Mouse (Mus musculus): ENCODE measurements around the gene Syt15. TPM values are rescaled to one million over a fixed set of nuclear protein-coding genes. Genes with fewer than 3 reads are reported as not detected.

Syt15 gene
- polyA plus RNA-seq, 1 experiment from 2014 or later, result 1.2 TPM

DNA sequence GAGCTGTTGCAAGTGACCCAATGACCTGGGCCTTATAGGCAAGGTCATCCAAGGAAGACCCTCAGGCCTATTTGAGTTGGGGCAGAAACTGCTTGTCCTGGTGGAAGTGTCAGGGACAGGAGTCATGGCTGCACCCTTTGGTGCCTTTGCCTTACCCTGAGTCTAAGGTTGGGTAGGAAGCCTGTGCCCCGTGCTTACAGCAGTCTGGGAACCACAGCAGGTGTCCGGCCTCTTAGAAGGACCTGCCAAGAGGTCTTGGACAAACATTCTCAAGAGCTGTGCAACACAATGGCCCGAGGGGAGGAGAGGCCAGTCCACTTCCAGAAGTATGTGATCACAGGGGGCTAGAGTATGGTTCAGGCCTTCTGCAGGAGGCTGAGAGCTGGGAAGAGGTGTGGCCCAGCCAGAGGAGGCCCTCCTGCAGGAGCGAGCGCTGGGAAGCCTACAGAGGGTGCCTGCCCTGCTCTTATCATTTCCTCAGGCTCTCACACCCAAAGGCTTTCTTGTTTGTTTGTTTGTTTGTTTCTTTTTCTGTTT is 4.0 kb downstream of the Syt15 start:
- WGBS, result 31% methylated on average over 5 of the region's 5 CpGs
- Histone ChIP-seq H3K4me1 (ENCODE audit: insufficient read depth, low read depth, low read length) (peaks cover 13% of the 10 kb centered on the region; the same call in 1 of the 2 replicates), H3K27ac (ENCODE audit: low read length) (no peak overlapping the region), H3K4me3 (ENCODE audit: low read depth, low read length) (no peak overlapping the region), H3K27me3 (replicated peaks; ENCODE audit: insufficient read depth, low read length) (0 out of 2 replicates have a peak, but pooled peaks cover 2% of the 10 kb centered on the region), H3K9ac (replicated peaks; ENCODE audit: low read depth) (no peak overlapping the region), H3K9me3 (ENCODE audit: low read length) (no peaks in the 10 kb centered on the region), H3K36me3 (ENCODE audit: insufficient read depth, low read length) (no peaks in the 10 kb centered on the region), H3K4me2 (replicated peaks; ENCODE audit: low read depth, low read length) (no peak overlapping the region)
- ATAC-seq (peak; percentile 95), DNase-seq (ENCODE audit: low spot score) (peak; percentile 83)
- TF ChIP-seq EP300 (IDR thresholded peaks at IDR 0.05), result no peak
- TF ChIP-seq CTCF (IDR thresholded peaks at IDR 0.05), result no peak

- Histone ChIP-seq H3K4me2 (replicated peaks; ENCODE audit: low read depth, low read length) (no peak overlapping the region), H3K36me3 (ENCODE audit: insufficient read depth, low read length) (no peaks in the 10 kb centered on the region), H3K27me3 (replicated peaks; ENCODE audit: insufficient read depth, low read length) (no peaks in the 10 kb centered on the region), H3K9ac (replicated peaks; ENCODE audit: low read depth) (no peak overlapping the region), H3K27ac (ENCODE audit: low read length) (no peak overlapping the region), H3K4me1 (ENCODE audit: insufficient read depth, low read depth, low read length) (peaks cover 6% of the 10 kb centered on the region; the same call in 1 of the 2 replicates), H3K4me3 (ENCODE audit: low read depth, low read length) (no peak overlapping the region), H3K9me3 (ENCODE audit: low read length) (no peaks in the 10 kb centered on the region)
- ATAC-seq, result no peak
- WGBS, result 79% methylated on average over 9 of the region's 9 CpGs
- DNase-seq (ENCODE audit: low spot score), result no peak
- TF ChIP-seq EP300 (IDR thresholded peaks at IDR 0.05) (no peak), CTCF (IDR thresholded peaks at IDR 0.05) (no peak)
These were observed 6.6 kb downstream of the Syt15 start for GRCm38 (mm10) chr14:34225986-34226385.

GRCm38 (mm10) chr14:34226566-34226965 is 7.2 kb downstream of the Syt15 start:
- ATAC-seq (no peak), DNase-seq (ENCODE audit: low spot score) (no peak)
- Histone ChIP-seq H3K36me3 (ENCODE audit: insufficient read depth, low read length) (no peaks in the 10 kb centered on the region), H3K27ac (ENCODE audit: low read length) (no peak overlapping the region), H3K4me1 (ENCODE audit: insufficient read depth, low read depth, low read length) (peaks cover 6% of the 10 kb centered on the region; the same call in 1 of the 2 replicates), H3K4me3 (ENCODE audit: low read depth, low read length) (no peak overlapping the region), H3K4me2 (replicated peaks; ENCODE audit: low read depth, low read length) (no peak overlapping the region), H3K27me3 (replicated peaks; ENCODE audit: insufficient read depth, low read length) (no peaks in the 10 kb centered on the region), H3K9me3 (ENCODE audit: low read length) (no peaks in the 10 kb centered on the region), H3K9ac (replicated peaks; ENCODE audit: low read depth) (no peak overlapping the region)
- 76% methylated on average over 4 of the region's 4 CpGs for WGBS
- TF ChIP-seq EP300 (IDR thresholded peaks at IDR 0.05) (no peak), CTCF (IDR thresholded peaks at IDR 0.05) (no peak)

DNA sequence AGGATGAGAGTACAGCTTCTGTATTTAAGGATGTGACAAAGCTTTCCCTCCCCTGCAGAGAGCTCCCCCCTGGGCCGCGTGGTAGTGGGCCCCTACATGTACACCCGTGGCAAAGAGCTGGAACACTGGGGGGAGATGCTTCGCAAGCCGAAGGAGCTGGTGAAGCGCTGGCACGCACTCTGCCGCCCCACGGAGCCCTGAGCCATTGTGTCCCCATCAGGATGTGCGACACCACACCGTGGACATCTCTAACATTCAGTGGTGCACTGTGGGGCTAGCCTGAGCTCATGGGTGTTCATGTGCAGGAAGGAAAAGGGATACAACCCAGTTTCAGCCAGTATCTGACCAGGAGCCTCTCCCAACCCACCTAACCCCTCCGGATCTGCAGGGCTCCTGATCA is 8.6 kb downstream of the Syt15 start:
- Histone ChIP-seq H3K27ac (ENCODE audit: low read length) (no peak overlapping the region), H3K9me3 (ENCODE audit: low read length) (no peaks in the 10 kb centered on the region), H3K36me3 (ENCODE audit: insufficient read depth, low read length) (no peaks in the 10 kb centered on the region), H3K4me3 (ENCODE audit: low read depth, low read length) (no peak overlapping the region), H3K4me1 (ENCODE audit: insufficient read depth, low read depth, low read length) (peaks cover 3% of the 10 kb centered on the region; the same call in 1 of the 2 replicates), H3K27me3 (replicated peaks; ENCODE audit: insufficient read depth, low read length) (no peaks in the 10 kb centered on the region), H3K4me2 (replicated peaks; ENCODE audit: low read depth, low read length) (no peak overlapping the region), H3K9ac (replicated peaks; ENCODE audit: low read depth) (no peak overlapping the region)
- TF ChIP-seq CTCF (IDR thresholded peaks at IDR 0.05) (no peak), EP300 (IDR thresholded peaks at IDR 0.05) (no peak)
- no peak for DNase-seq (ENCODE audit: low spot score)
- 70% methylated on average over 12 of the region's 12 CpGs for WGBS
- no peak for ATAC-seq

DNA sequence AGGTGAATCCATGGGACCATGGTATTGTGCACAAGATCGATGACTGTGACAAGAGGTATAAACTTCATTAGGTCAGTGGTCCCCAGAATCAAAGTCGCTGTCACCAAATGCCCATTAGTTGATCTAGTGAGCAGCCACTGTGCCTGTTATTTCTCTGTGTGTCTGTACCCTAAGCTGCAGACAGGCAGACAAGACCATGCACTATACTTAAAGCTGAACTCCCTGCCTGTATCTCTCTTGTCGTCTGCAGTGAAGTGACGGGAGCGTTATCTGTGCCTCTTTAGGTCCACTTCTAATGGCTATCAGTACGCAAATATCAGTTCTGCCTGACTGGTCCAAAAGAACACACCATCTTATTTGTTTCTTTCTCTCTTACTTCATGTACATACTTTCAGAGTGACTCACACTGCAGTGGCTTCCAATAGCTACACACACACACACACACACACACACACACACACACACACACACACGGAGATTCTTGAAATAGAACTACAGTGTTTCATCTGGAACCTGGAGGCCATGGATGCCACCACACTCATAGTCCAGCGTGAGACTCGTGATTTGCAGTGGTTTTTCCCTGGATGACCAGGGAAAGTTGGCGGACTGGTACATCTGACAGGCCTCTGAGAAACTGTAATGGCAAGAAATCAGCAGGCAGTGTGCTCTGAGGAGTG is 9.6 kb downstream of the Syt15 start:
- Histone ChIP-seq H3K4me1 (ENCODE audit: insufficient read depth, low read depth, low read length) (no peaks in the 10 kb centered on the region), H3K27ac (ENCODE audit: low read length) (no peak overlapping the region), H3K9ac (replicated peaks; ENCODE audit: low read depth) (no peak overlapping the region), H3K36me3 (ENCODE audit: insufficient read depth, low read length) (no peaks in the 10 kb centered on the region), H3K27me3 (replicated peaks; ENCODE audit: insufficient read depth, low read length) (no peaks in the 10 kb centered on the region), H3K4me3 (ENCODE audit: low read depth, low read length) (no peak overlapping the region), H3K9me3 (ENCODE audit: low read length) (no peaks in the 10 kb centered on the region), H3K4me2 (replicated peaks; ENCODE audit: low read depth, low read length) (no peak overlapping the region)
- 64% methylated on average over 10 of the region's 10 CpGs for WGBS
- peak; percentile 26; the same call in 1 of the 2 replicates for ATAC-seq
- TF ChIP-seq EP300 (IDR thresholded peaks at IDR 0.05) (no peak), CTCF (IDR thresholded peaks at IDR 0.05) (no peak)
- peak; percentile 40 for DNase-seq (ENCODE audit: low spot score)

DNA sequence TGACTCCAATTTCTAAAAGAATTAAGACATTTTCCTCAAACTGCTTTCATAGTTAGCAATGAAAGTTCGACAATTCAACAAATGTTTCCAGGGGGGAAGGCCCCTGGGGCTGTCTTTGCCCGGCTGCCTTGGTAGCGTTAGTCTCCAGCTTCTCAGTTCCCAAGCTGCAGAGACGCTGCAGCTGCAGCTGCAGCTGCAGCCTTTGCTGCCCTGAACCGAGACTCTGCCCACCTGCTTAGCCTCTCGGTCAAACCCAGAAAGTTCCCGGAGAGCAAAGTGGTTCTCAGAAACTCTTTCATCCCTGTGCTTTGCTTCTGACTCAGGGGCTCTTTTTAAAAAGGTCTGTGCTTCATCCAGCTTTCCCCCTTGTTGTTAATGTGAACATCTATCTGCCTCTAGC is 12.9 kb downstream of the Syt15 start:
- TF ChIP-seq CTCF (IDR thresholded peaks at IDR 0.05) (no peak), EP300 (IDR thresholded peaks at IDR 0.05) (no peak)
- no peaks in the 10 kb centered on the region for H3K9me3 ChIP-seq (ENCODE audit: low read length)
- DNase-seq (ENCODE audit: low spot score), result no peak
- H3K9ac ChIP-seq (replicated peaks; ENCODE audit: low read depth), result no peak overlapping the region
- H3K27me3 ChIP-seq (replicated peaks; ENCODE audit: insufficient read depth, low read length), result no peaks in the 10 kb centered on the region
- no peak for ATAC-seq
- H3K4me3 ChIP-seq (ENCODE audit: low read depth, low read length), result no peak overlapping the region
- H3K4me1 ChIP-seq (ENCODE audit: insufficient read depth, low read depth, low read length), result peaks cover 5% of the 10 kb centered on the region; the same call in 1 of the 2 replicates
- H3K4me2 ChIP-seq (replicated peaks; ENCODE audit: low read depth, low read length), result no peak overlapping the region
- H3K27ac ChIP-seq (ENCODE audit: low read length), result no peak overlapping the region
- 68% methylated on average over 7 of the region's 7 CpGs for WGBS
- no peaks in the 10 kb centered on the region for H3K36me3 ChIP-seq (ENCODE audit: insufficient read depth, low read length)
